Mouse (Mus musculus): ENCODE measurements at regions not wholly inside any gene's neighbourhood (a gene's known extent, or its start where the extent isn't known, plus 50 kb on each side); places are given as distances from the start of the nearest gene placed in this dataset.

GRCm38 (mm10) chr4:99503221-99503744 is 152.8 kb upstream of the Foxd3 start:
- DNase-seq: no peak

DNA sequence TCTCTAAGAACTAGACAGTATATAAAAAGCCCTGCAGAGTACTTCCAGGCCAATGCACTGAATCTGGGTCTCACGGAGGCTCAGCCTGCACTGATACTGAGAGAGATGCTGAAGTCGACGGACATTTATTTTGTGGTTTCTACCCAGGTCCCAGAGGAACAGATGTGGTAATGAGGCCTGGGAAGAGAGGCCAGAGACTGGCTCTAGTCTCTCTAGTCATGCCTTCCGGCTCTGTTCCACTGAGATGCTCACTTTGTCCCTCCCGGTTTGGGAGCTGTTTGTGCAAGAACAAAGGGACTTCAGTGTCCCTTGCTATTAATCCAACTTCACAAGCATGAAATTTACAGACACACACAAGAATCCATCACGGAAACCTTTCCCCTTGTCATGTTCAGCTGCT is 144.1 kb upstream of the Foxd3 start:
- DNase-seq: no peak

GRCm38 (mm10) chr4:99516883-99517282 is 139.2 kb upstream of the Foxd3 start:
- DNase-seq: no peak

- DNase-seq: no peak
These were observed 128.7 kb upstream of the Foxd3 start for GRCm38 (mm10) chr4:99527441-99527840.

DNA sequence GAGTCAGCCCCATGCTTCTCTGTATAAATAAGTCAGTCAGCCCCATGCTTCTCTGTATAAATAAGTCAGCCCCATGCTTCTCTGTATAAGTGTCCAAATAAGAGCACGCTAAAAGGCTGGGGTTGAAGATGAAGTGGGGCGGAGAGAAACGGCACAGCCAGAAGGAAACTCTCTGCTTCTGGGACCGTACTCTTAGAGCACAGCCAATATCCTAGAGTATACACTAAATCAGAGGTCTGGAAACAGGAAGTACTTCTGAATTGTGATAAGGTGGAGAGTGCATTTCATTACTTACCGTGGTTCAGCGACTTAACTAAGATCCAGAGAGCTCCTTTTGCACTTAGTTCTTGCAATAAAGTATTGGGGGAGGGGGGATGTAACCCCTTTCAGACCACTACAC is 112.1 kb upstream of the Foxd3 start:
- DNase-seq: no peak

GRCm38 (mm10) chr4:99545742-99546141 is 110.4 kb upstream of the Foxd3 start:
- no peak for DNase-seq

- no peak for DNase-seq
These were observed 98.1 kb upstream of the Foxd3 start for GRCm38 (mm10) chr4:99557963-99558362.

DNA sequence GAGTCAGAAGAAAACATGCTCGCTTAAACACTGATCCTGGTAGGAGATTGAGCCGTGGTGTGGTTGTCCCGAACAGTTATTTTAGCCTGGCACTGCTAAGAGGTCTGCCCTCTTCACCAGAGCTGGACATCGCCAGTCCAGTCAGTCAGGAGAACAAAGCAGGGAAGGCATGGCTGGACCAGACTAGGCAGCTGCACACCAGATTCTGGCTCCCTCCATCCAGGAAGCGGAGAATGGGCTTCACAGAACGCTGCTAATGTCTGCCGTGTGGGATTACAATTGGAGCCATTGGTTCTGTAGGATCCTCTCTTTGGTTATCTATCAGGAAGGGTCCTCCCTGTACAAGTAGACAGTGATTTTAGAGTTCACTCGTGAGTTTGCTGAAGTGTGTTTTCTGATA is 95.5 kb upstream of the Foxd3 start:
- no peak for DNase-seq

GRCm38 (mm10) chr4:99561506-99561937 is 94.6 kb upstream of the Foxd3 start:
- peak; percentile 55 for DNase-seq

DNA sequence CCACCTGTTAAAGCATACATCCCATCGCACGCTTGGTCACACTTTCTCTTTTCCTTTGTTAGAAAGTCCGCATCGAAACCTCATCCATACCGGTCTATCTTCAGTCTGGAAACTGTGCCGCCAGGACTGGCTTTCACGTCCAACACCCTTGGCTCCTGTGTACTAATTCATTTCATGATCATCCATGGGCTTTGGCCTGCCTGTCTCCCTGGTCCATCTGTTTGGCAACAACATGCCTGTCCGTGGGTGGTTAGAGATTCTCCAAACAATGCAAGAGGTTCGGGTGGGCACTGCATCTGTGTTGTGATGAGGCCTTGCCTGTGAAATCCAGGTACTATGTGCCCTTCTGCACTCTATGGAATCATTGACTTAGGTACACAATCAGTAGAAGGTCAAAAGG is 90.7 kb upstream of the Foxd3 start:
- DNase-seq: no peak

- peak; percentile 53 for DNase-seq
These were observed 83.1 kb upstream of the Foxd3 start for GRCm38 (mm10) chr4:99572841-99573642.

GRCm38 (mm10) chr4:99574021-99574531 is 82.0 kb upstream of the Foxd3 start:
- peak; percentile 3 for DNase-seq

DNA sequence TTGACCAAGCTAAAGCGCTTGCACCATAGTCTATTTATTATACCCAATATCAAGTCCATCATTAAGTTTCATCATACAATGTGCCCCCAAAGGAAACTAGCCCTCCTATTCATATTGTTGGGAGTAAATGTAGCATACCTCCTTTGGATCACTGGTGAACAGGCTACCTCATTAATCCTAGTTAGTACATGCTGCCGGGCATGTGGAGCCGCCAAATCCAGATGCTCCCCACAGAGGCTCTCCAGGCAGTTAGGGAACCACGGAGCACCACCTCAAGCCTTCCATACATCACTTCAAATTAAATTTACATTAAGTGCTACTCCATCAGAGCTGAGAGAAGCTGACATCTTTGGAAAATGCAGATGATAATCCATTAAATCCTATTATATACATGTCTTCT is 81.1 kb upstream of the Foxd3 start:
- DNase-seq: no peak

DNA sequence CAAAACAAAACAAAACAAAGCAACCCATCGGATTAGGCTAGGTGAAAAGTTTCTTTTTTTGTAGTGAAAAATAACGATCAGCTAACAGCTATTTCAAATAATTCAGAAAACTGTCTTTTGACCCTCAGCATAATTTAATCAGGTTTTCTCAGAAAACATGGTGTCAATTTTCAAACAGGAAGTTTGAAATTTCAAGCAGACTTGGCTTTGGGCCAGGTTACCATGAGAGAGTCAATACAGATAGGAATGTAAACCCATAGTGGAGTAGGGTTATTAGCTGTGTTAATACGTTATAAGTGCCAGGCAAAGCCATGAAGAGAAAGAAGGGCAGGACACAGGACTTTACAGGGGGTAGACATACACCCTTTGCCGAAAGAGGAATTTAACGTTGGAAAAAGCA is 58.3 kb upstream of the Foxd3 start:
- DNase-seq: no peak

DNA sequence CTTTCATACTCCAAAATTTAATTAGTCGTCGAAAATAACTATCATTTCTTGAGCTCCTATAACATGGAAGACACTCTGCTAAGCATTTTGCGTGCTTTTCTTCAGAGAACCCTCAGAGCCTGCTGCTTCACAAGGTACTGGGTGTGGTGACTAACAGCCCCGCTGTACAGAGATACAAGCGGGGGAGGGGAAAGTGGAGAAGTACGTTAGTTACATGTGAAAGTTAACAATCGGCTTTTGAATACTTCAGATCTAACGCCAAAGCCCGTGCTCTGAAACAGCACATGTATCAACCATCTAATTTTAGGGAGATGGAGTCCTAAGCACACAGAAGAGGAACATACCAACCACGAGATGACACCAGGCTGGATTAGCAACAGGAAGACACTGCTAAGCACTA is 55.4 kb upstream of the Foxd3 start:
- DNase-seq: no peak

DNA sequence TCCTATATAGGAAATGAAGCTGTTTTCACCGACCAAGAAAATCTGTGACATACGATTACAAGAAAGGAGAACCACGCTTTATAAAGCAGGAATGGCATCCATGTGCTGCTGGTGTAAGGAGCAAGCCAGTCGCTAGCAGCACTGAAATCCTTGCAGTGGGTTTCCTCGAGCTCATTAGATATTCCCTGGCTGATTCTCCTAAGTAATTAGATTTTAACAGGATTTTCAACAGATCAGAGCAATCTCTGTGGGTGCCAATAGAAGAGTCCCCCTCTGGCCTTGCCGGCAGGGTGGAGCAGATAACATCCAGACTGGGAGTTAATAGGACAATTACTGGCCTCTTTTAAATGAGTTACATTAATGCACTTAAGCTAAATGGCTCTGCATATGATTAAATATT is 54.6 kb upstream of the Foxd3 start:
- DNase-seq: no peak

All from right cerebral cortex, postnatal 4 days (tissue).